Mouse (Mus musculus): ENCODE data around the gene Tiparp.

- no peak for TF ChIP-seq CTCF (IDR thresholded peaks at IDR 0.05; ENCODE audit: control insufficient read depth, insufficient read depth, low read length)
- TF ChIP-seq POLR2A (IDR thresholded peaks at IDR 0.05; ENCODE audit: borderline replicate concordance, control insufficient read depth, low read depth, low read length): no peak
Observed at GRCm38 (mm10) chr3:65534488-65534887, 6.3 kb downstream of the Tiparp start.
